Mouse (Mus musculus) inflammation-experienced regulatory T-cells, adult 6 months (primary cell): Measurements from ENCODE around the gene Tmcc1. TPM values are rescaled to one million over a fixed set of nuclear protein-coding genes. Genes with fewer than 3 reads are reported as not detected.

ENCODE experiments used
- ATAC-seq: one replicate; pipeline ENCODE4 v1.8.0; 2017
- polyA plus RNA-seq, 3 experiments: library from polyadenylated mRNA; unstranded; fragments of 100-300 nt; shearing (Covaris generic); gene quantifications; one replicate each; pipeline ENCODE4 v1.2.1; 2017

Tmcc1 gene
- polyA plus RNA-seq, 3 experiments from 2014 or later: 12.9 to 43.8 (median 31.4) TPM

GRCm38 (mm10) chr6:115969952-115970351, 223.3 kb downstream of the Tmcc1 start:
- no peak for ATAC-seq

GRCm38 (mm10) chr6:115969103-115969502, 224.2 kb downstream of the Tmcc1 start:
- ATAC-seq: no peak

GRCm38 (mm10) chr6:115968700-115969099, 224.6 kb downstream of the Tmcc1 start:
- no peak for ATAC-seq

Other genes starting within 250 kb of the Tmcc1 start
- not detected for gene H1foo, start 248.5 kb downstream of the Tmcc1 start, polyA plus RNA-seq
- gene Plxnd1, start 198.5 kb downstream of the Tmcc1 start, polyA plus RNA-seq: 10 to 100 TPM in 1 of 3 experiments, 1 to 10 TPM in 2; 7.4 to 12.5 (median 8.0) TPM
- 10 to 100 TPM; 32.1 to 46.4 (median 45.6) TPM for gene Washc2, start 14.6 kb upstream of the Tmcc1 start, polyA plus RNA-seq
- gene Zfand4, start 70.7 kb upstream of the Tmcc1 start, polyA plus RNA-seq: 1 to 10 TPM in 2 of 3 experiments, under 1 TPM in 1; 0.75 to 4.5 (median 2.4) TPM
- gene March8, start 144.5 kb upstream of the Tmcc1 start, polyA plus RNA-seq: under 1 TPM in 1 of 3 experiments, not detected in 2; 0.56 TPM